Mouse (Mus musculus) gastrocnemius, adult 18-20 months (tissue): ENCODE measurements at regions not wholly inside any gene's neighbourhood (a gene's known extent, or its start where the extent isn't known, plus 50 kb on each side); places are given as distances from the start of the nearest gene placed in this dataset.

ENCODE experiments used
- DNase-seq: peaks from one replicate; pipeline ENCODE4 v3.0.0; 2021; ENCODE audit warnings: low spot score

DNA sequence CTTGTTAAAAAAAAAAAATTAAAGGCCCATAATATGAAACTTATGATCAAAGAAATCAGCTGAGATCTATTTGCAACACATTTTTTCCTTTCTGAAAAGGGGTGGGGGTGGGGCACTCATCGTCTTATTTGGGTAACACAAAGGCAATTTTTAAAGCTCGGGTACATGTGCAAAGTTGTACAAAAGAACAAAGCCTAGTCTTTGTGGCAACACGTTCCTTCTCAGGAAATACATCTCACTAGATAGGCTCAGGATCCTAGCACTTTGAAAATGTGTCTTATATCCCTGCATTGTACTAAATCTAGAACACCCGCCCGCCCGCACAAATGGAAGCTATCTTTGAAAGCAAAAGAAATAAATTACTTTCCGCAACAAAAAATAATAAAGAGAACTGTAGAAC is 158.2 kb downstream of the Sox4 start:
- DNase-seq = no peak

DNA sequence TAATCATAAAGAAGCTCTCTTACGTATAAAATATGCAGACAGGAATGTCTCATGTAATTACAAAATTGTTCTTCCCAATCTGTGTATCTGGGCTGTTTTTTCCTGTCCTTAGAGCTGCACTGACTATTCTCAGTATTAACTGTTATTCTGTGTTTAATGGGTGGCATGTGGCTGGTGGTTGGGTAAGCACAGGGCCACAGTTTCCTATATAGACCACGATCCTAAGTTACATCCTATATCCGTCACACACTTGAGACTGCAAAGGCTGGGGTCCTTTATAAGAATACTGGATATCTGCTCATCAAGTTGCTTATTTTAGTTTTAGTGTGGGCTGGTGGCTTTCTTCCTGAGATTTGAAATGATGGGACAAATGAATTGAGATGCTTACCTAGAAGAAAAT is 159.0 kb downstream of the Sox4 start:
- DNase-seq = no peak

DNA sequence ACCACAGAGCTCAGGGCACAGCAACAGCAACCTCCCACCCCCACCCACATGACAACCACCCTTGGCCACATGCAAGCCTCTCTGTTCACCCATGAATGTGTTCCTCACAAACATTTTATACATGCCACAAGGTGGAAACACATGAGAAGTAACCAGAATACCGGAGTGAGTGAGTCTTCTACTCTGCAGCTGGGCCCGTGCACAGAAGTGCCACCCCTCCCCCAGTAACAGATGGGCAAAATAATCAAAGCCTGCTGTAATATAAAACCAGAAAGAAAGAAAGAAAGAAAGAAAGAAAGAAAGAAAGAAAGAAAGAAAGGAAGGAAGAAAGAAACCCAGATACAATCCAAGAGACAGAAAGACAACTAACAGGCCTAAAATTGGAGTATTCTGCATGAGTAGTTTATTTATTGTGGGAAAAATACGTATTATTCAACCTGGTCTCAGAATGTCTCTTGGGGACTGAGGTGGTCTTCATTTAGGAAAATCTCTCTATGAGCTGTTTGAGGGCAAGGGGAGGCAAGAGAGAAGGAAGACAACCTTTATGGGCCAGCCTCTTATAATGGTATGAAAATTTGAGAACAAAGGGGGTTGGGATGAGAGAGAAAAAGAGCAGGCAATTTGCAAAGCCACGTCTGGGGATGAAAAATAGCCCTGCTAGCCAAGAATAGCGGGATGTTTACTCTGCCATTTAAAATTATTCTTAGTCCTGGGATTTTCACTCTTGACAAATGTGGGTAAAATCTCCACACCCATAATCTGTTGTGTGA is 160.2 kb downstream of the Sox4 start:
- DNase-seq = no peak

DNA sequence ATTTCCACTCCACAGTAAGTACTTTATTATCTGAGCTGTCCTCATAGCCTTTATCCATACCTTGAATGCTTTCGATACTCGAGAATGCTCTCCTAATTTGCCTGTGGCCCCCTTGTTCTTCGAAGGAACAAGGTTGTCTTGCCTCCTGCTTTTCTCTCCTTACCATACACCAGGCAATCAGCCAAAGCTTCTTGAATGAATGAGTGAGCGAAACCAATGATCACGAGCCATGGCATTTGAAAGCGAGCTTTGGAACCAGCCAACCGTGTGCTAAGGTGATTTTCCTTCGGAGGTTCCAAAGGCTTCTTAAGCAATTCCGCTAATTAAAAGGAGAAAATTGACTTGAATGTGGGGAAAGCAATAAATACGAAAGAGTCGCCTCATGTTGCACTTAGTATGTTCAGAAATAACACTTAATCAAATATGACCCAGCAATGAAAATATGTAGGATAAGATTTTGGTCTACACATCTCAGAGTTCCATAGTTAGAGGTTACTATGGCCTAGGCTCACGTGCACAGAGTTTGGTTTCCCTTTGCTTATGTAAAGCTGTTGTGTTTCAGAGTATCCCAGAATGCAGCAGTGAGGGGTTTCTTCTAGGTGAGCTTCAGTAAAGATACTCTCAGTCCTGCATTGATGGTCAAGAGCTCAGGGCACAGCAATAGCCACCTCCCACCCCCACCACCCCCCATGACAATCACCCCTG is 160.9 kb downstream of the Sox4 start:
- DNase-seq = no peak

DNA sequence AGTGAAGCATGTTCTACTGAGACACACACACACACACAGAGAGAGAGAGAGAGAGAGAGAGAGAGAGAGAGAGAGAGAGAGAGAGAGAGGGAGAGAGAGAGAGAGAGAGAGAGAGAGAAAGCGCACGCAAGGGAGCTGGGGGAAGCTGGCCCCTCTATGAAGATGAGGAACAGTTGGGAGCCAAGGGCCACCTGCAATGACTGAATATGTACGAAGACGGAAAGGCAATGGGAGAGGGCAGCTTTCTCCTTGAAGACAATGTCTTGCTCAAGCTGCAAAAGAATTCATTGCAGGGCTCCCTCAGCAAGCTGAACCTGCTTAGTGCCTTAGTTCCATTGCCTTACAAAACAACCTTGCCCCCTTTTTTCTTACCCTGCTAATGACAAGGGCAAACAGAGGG is 163.1 kb downstream of the Sox4 start:
- no peak for DNase-seq

DNA sequence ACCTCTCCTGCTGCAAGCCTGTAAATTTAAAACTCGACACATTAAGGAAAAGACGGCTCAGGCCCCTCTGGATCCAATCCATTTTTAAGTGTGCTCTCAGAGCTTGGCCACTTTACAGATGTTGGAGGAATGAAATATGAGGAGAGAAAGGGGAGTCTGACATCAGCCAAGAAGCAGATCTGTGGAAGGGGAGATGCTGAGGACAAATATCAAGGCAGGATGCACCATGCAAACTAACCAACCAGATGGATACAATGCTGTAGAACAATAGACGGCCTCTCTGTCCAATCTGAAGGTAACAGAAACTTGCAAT is 166.2 kb downstream of the Sox4 start:
- no peak for DNase-seq

DNA sequence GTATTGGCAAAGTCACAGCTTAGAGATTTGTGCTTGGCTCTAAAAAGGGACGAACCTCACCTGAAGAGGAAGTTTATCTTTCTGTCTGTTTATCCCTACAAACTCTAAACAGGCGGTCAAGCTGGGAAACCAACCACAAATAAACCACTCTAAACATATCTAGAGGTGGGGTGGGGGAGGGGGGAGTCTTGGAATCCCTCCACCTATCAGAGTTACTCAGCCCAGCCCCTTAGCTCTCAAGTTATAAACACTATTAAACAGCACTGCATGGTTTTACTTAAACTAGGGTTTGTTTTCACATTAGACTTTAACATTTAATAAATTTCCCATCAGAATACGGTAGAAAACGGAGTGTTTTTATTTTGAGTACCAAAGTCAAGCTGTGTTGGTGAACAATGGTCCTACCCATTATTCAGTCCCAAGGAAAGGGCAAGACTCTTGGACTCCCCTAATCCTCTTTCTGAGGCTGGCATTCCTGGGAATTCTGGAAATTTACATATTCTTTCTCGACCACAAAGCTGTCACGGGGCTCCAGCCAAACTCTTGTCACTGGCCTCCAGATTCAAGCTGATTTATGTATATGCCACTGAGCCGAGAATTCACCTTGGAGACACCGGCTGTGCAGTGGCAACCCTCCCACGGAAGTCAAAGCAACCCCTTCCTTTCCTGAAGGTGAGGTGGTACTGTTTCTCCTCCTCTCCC is 166.7 kb downstream of the Sox4 start:
- DNase-seq = no peak

DNA sequence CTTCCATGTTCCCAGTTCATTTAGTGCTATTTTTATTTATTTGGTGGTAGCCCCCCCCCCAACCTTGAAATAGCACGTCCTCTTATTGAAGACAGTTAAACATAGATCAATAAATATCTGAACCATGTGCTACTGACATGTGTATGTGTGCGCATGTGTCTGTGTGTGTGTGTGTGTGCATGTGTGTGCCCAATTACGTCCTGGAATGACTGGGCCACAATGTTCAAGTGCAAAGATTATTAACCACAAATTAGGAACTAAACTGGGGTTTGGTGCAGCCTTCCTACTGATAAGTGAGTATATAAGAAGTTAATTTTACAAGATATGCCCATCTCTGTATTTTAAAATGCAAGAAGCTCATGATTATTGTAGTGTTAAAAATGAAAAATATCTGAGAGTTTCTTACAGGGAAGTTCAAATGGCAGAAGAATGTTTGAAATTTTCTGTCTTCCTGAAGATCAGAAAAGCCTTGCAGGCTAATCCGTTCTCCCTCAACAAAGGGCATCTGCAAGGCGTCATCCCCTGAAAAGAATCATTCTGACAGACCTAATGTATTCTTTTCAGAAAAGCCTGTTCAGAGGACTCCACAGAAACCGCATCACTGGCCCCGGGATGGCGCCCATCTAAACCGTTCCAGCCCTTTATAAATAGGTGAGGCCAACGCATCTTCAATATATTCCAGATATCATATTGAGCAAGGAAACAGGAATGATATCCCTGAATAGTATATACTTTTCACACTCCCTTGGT is 170.8 kb downstream of the Sox4 start:
- no peak for DNase-seq

DNA sequence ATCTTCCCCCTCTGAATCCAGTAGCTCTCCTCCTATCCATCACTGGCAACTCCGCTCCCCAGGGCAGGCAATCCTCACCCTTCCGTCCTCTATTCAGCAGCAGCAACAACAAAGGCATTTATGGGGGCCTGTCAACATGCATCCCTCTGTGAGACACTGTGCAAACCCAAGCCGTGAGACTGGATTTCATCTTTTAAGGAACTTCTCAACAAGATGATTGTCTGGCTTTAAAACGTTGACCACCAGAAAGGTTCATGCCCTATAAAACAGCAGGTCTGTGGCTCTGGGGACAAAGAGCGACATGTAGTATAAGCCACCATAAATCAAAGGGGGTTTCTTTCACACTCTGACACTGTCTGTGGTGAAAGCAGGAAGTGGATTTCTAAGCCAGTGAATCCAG is 171.4 kb downstream of the Sox4 start:
- no peak for DNase-seq

DNA sequence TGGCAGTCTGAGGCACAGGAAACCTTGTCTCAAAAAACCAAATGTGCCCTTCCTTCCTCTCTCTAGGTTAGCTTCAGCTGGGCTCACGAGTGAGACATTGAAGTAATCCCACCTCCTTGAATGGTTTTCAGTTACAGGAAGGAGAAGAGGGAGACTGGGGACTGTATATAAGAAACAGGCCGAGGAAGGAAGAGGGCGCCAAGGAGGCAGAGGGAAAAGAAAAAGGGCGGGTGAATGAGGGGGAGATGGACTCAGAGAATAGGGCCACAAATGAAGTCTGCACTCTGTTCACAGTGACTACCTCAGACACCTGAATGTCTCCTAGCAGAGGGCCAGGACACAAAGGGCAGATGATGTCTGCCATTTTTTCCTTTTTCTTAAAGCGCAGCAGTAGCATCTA is 171.9 kb downstream of the Sox4 start:
- no peak for DNase-seq

DNA sequence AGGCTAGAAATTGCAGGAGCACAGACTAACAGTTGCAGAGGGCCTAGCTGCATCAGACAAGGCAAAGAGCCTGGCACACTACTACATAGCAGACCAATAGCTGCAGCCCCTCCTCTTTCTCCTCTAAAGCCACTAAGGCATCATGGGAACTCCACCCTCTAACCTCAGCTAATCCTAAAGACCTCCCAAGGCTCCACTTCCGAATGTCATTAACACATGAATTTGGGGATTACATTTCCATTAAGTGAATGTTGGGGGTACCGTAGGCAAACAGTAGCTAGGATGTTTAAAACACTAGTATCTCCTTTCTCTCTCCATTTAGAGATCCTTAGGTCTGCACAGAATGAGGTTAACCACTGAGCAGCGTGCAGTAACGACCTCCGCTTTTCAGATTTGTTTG is 173.1 kb downstream of the Sox4 start:
- no peak for DNase-seq

DNA sequence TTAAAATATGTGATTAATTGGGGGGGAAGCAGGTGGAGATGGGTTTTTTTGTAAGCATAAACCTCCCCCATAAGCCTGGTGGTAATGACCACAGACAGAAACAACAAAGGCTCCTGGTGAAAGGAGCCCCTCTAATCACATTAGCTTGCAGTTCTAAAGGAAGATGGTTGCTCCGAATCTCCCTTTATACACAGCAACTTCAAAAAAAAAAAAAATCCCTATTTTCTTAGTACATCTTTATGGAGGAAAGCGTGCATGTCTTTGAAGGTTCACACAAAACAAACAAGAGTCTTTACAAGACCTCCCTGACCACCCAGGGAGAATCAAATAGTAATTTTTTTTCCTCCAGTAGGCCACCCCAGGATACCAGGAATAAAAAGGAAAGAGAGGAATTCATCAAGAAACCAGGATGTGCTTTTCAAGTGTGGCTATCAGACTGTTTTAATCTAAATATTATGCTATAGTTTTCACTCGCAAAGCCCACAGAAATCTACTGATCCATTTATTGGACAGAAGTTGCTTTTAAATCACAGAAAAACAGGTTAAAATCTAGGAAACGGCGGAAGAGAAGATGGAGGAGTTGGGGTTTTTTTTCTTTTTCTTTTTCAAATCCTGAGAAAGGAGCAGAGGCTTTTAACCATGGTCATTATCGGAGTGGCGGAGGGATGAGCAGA is 178.2 kb downstream of the Sox4 start:
- no peak for DNase-seq

DNA sequence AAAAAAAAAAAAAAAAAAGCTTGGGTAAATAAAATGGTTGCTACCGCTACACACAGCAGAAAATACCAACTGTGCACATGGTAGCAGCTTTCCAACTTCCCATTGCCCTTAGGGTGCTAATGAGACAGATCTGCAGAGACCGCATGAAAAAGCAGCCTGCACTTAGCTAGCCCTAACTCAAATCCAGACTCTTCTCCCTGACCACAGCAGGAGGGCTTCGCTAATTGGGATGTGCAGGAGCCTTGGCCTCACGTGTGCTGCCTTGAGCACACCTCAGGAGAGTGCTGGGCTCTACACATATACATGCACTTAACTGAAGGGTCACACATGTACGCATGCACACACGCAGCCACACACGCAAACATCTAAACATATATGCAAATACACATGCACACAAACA is 178.9 kb downstream of the Sox4 start:
- no peak for DNase-seq

DNA sequence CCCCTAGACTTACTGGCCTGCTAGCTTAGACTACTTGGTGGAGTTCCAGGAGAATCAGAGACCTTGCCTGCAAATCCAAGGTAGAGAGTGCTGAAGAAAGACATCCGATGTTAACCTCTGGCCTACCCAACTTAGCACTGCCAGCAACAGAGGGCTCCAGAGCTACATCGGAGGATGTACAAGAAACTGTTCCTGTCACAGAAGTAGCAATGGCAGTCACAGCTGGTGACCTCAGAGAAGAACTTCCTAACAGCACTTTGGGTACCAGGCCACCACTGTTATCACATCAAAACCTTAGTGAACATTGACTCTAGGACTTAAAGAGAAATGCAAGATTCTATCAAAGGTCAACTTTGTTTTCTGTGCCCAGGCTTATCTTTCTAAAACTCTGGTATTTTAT is 180.0 kb downstream of the Sox4 start:
- no peak for DNase-seq

DNA sequence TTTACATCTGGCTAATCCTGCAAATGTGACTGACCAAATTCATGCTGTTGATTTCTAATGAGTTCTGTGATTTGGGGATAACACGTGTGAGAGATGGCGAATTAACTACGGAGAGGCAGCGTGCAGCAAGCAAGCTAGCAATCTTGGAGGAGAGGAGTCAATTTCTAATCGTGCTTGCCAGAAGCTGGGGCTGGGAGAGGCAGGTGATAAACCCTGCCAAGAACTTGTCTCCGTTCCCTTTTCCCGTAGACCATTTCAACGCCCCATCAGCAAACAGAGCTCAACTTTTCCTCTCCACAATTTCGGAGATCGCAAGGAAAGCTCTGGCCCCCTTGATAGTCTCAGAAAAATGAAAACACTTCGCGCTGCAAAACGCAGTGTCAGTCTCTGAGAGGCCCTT is 183.0 kb downstream of the Sox4 start:
- DNase-seq = peak; percentile 21

DNA sequence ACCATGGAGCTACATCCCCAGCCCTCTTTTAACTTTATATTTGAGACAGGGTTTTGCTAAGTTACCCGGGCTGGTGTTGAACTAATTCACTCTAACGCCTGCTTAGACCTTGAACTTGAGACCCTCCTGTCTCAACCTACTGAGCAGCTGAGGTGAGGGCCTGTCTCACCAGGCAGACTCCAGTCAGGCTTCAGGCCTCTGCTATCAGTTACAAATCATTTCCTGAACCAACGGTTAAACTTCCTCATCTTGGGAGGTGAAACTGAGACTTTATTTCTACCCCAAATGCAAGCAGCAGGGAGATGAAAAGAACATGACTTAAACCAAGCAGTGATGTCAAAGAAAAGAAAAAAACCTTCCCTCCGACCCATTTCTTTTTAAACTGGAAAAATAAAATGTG is 183.5 kb downstream of the Sox4 start:
- no peak for DNase-seq

DNA sequence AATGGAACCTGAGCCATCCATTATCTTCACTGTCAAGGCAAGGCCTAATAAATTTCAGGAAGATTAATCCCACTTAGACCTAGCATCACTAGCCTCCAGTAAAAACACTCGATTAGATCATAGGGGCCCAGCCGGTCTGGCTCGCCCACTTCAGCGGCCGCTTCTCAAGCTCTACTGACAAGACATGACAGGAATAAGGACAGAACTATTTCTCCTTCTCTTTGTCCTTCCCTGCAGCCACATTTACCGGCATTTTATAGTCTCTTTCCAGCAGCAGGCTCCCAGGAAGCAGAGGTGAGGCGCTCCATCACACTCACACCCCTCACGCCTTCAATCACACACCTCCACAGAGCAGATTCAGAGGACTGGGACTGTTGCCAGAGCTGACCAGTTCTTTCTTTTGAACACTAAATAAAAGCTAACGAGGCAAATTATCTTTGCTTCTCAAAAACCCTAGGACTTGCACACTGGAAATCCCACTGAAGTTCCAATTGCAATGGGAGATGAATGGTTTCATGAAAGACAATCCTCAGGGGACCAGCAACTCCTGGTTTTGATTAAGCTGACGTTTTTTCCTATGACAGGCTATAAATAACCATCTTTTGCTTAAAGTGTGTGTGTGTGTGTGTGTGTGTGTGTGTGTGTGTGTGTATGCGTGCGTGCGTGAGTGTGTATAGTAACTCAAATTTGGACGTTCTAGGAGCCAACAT is 184.6 kb downstream of the Sox4 start:
- no peak for DNase-seq

DNA sequence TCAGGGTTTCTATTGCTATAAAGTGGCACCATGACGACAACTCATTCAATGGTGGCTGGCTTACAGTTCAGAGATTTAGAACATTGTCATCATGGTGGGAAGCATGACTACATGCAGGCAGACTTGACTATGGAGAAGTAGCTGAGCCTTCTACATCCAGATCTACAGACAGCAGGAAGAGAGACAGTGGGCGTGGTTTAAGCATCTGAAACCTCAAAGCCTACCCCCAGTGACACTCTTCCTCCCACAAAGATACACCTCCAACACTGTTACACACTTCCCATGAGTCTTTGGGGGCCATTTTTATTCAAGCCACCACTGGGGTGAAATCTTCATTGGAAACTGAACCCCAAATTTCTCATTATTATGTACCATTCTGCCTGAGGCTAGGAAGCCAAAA is 191.0 kb downstream of the Sox4 start:
- no peak for DNase-seq

DNA sequence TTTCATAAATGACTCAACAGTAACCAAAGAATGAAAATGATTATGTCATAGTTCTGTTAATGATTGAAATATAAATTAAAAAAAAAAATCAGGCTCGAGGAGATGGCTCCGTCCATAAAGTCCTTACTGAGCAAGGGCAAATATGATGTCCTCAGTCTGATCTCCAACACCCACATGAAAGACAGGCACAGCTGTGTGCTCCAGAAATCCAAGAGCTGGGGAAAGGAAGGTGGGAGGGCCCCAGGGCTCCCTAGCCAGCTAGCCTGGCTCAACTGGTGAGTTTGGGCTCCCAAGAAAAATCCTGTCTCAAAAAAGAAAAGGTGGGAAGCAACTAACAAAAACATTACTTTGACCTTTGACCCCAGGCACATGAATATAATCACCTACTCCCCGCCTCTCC is 194.5 kb downstream of the Sox4 start:
- DNase-seq = peak; percentile 46

DNA sequence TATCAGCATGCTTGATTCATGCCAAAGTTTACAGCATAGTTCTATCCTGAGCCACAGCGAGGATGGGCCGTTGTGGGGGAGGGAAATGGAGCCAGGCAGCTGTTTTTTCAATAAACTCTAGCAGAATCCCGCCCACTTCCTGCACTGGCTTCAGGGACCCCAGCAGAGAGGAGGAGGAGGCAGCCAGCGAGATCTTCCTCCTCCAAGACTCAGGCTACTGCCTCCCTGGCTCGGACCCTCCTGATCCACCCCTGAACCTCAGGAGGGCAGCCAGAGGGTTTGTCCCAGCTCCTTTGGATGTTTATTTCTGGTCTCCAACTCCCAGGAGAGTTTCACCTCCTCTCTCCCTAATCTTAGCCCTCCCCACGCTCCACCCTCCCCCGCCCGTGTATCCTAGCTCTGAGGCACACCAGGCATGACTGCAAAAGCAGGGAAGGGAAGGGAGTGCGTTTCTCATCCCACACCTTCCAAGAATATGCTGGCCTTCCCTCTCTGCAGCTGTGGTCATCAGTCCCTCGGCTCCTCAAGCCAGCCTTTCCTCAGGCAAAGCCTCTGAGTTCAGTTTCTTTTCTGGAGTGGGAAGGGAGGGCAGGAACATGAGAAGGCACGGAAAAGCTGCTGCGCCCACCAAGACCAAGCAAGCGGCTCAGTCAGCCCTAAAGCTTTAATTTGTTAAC is 195.5 kb downstream of the Sox4 start:
- peak; percentile 81 for DNase-seq
